ENCODE assay signal across 8 mouse cellular contexts in genomic region chr12:69227776-69228466, GRCm38 (mm10). TPM values are rescaled to one million over a fixed set of nuclear protein-coding genes. Genes with fewer than 3 reads are reported as not detected.
DNase-seq lines count a peak whose midpoint lies in the region; ATAC-seq lines count a peak whose summit lies in the region.

Pole2 (minus strand) TSS chr12:69228195.

- 1% methylated on average over 37 of the region's 37 CpGs for WGBS in heart, embryonic 12.5 days
- WGBS in kidney, embryonic 16.5 days, result under 1% methylated on average over 37 of the region's 37 CpGs

- peak within 1 kb of the TSS; percentile 75 for H3K4me3 ChIP-seq in brown adipose tissue, adult 24 weeks (ENCODE audit: insufficient read depth, low read depth, low read length)
- H3K4me3 ChIP-seq in heart, embryonic 12.5 days, result peak within 1 kb of the TSS; percentile 81
- H3K4me3 ChIP-seq in kidney, embryonic 16.5 days (ENCODE audit: low read length), result peak within 1 kb of the TSS; percentile 82

- H3K27me3 ChIP-seq in heart, embryonic 12.5 days (replicated peaks), result no peaks in the 10 kb centered on the region
- H3K27me3 ChIP-seq in kidney, embryonic 16.5 days (ENCODE audit: insufficient read depth, low read length), result no peaks in the 10 kb centered on the region

- ATAC-seq in erythroid progenitor cell, adult 5-6 weeks (replicated peaks; ENCODE audit: low FRiP score, poor library complexity, severe bottlenecking), result peak; percentile 97
- ATAC-seq in heart, embryonic 12.5 days (ENCODE audit: insufficient number of reproducible peaks, low FRiP score), result peak; percentile 92
- peak; percentile 97 for ATAC-seq in kidney, embryonic 16.5 days (ENCODE audit: low FRiP score, low TSS enrichment)

- H3K9me3 ChIP-seq in heart, embryonic 12.5 days (replicated peaks), result no peaks in the 10 kb centered on the region
- no peaks in the 10 kb centered on the region for H3K9me3 ChIP-seq in kidney, embryonic 16.5 days (ENCODE audit: low read length)

- peak within 1 kb of the TSS; percentile 61 for H3K4me2 ChIP-seq in heart, embryonic 12.5 days
- peak within 1 kb of the TSS; percentile 65 for H3K4me2 ChIP-seq in kidney, embryonic 16.5 days (replicated peaks; ENCODE audit: low read depth, low read length)

- no peaks in the 10 kb centered on the region for H3K4me1 ChIP-seq in brown adipose tissue, adult 24 weeks (ENCODE audit: control insufficient read depth, insufficient read depth, insufficient read length, low read length)
- H3K4me1 ChIP-seq in heart, embryonic 12.5 days (replicated peaks), result peaks cover 5% of the 10 kb centered on the region; the same call in 1 of the 2 replicates
- peaks cover 9% of the 10 kb centered on the region; the same call in 1 of the 2 replicates for H3K4me1 ChIP-seq in kidney, embryonic 16.5 days (ENCODE audit: insufficient read depth, low read length)

- peaks cover 20% of the 10 kb centered on the region for H3K36me3 ChIP-seq in heart, embryonic 12.5 days
- H3K36me3 ChIP-seq in kidney, embryonic 16.5 days (ENCODE audit: insufficient read depth, low read length), result peaks cover 5% of the 10 kb centered on the region; the same call in 1 of the 2 replicates

- DNase-seq in CD4-positive, CD25-positive, alpha-beta regulatory T cell, adult 2 months (ENCODE audit: low read depth, low spot score), result peak; percentile 90
- peak; percentile 91 for DNase-seq in liver
- peak; percentile 48 to 73 for DNase-seq in monocyte, adult 2 months (ENCODE audit: low read depth in 1 of 2, low spot score in 2 of 2)
- DNase-seq in spleen, postnatal 36 days (ENCODE audit: low spot score in 2 of 2), result peak; percentile 75 to 79

- peak within 1 kb of the TSS; percentile 79 for H3K9ac ChIP-seq in heart, embryonic 12.5 days
- H3K9ac ChIP-seq in kidney, embryonic 16.5 days (replicated peaks; ENCODE audit: low read length), result peak within 1 kb of the TSS; percentile 81

- H3K27ac ChIP-seq in brown adipose tissue, adult 24 weeks (replicated peaks; ENCODE audit: low read depth, low read length), result peak within 1 kb of the TSS; percentile 50
- H3K27ac ChIP-seq in heart, embryonic 12.5 days (ENCODE audit: poor library complexity, severe bottlenecking), result peak within 1 kb of the TSS; percentile 65
- peak within 1 kb of the TSS; percentile 94 for H3K27ac ChIP-seq in kidney, embryonic 16.5 days (ENCODE audit: low read length)

RNA-seq across cellular contexts. Expression of gene Pole2, which starts in this region (rescaled TPM):
- not detected in 2 replicates for polyA plus RNA-seq in brown adipose tissue, adult 24 weeks (2012; ENCODE audit: insufficient read depth, insufficient read length, missing spikeins)
- 40.7 and 54.1 TPM in 2 replicates for total RNA-seq in erythroid progenitor cell, adult 5-6 weeks (2015; ENCODE audit: low replicate concordance)
- 38.9 and 59.2 TPM in 2 replicates for total RNA-seq in erythroid progenitor cell, adult 5-6 weeks (2017; ENCODE audit: low replicate concordance)
- 16.7 and 19.7 TPM in 2 replicates for polyA plus RNA-seq in heart, embryonic 12.5 days (2016; fragmentation: Nextera tagmentation; extraction: Ambion mirVana)
- 26.2 and 26.4 TPM in 2 replicates for polyA plus RNA-seq in kidney, embryonic 16.5 days (2015; fragmentation: Nextera tagmentation; extraction: Ambion mirVana)

Comparison
In these comparisons a context has a peak if more than half of its experiments do, and no peak if none do; other contexts are left out.
1. Peak in every context shown above with its lines: DNase-seq, ATAC-seq, H3K4me3 ChIP-seq and H3K27ac ChIP-seq.
2. RNA of gene Pole2 (polyA plus RNA-seq): 26.2 to 26.4 TPM in kidney, embryonic 16.5 days and 16.7 to 19.7 TPM in heart, embryonic 12.5 days; not detected in brown adipose tissue, adult 24 weeks; every median in the first group is over 10 times any median in the second.